Mouse (Mus musculus) C2C12 (cell line): ENCODE measurements around the gene Cryga. TPM values are rescaled to one million over a fixed set of nuclear protein-coding genes. Genes with fewer than 3 reads are reported as not detected.
A peak's percentile ranks its signal among the peaks of the same experiment; 100 is the strongest.

Source experiments
- H3K27me3 ChIP-seq: one replicate; pipeline ENCODE4 v1.6.1; 2011; ENCODE audit not compliant: control insufficient read depth, insufficient read depth, insufficient read length
- H3K36me3 ChIP-seq: one replicate; pipeline ENCODE4 v1.6.1; 2011; ENCODE audit not compliant: control insufficient read depth, insufficient read depth
- H3K4me3 ChIP-seq: one replicate; pipeline ENCODE4 v1.5.1; 2011; ENCODE audit warnings: mild to moderate bottlenecking, control low read depth; ENCODE audit not compliant: poor library complexity, insufficient read depth, severe bottlenecking
- H3K79me2 ChIP-seq: one replicate; pipeline ENCODE4 v1.6.1; 2011; ENCODE audit not compliant: control insufficient read depth, insufficient read depth
- H3K79me3 ChIP-seq: one replicate; pipeline ENCODE4 v1.6.1; 2011; ENCODE audit warnings: low read depth, control low read depth
- H3ac ChIP-seq: one replicate; pipeline ENCODE3; 2011; ENCODE audit warnings: low read depth; ENCODE audit not compliant: control insufficient read depth, insufficient read length
- CEBPB ChIP-seq: IDR thresholded peaks from one replicate; pipeline ENCODE4 v1.6.1; 2011; ENCODE audit warnings: low read depth, mild to moderate bottlenecking, control low read depth, moderate library complexity
- CTCF ChIP-seq: IDR thresholded peaks from one replicate; pipeline ENCODE4 v1.5.1; 2011; ENCODE audit not compliant: control insufficient read depth, insufficient read depth, insufficient read length
- FOSL1 ChIP-seq: IDR thresholded peaks from one replicate; pipeline ENCODE4 v1.8.0; 2011; ENCODE audit warnings: mild to moderate bottlenecking, low read length; ENCODE audit not compliant: poor library complexity, insufficient read depth, severe bottlenecking
- MAX ChIP-seq: IDR thresholded peaks from one replicate; pipeline ENCODE4 v1.6.1; 2011; ENCODE audit warnings: mild to moderate bottlenecking, control low read depth
- MYOD1 ChIP-seq: IDR thresholded peaks from one replicate; pipeline ENCODE4 v1.6.1; 2011; ENCODE audit warnings: low read depth; ENCODE audit not compliant: control insufficient read depth, insufficient read length
- MYOG ChIP-seq: IDR thresholded peaks from one replicate; pipeline ENCODE4 v1.6.1; 2011; ENCODE audit not compliant: control insufficient read depth, insufficient read length; ENCODE audit errors: extremely low read depth
- USF1 ChIP-seq: IDR thresholded peaks from one replicate; pipeline ENCODE4 v1.6.1; 2011; ENCODE audit warnings: low read depth, mild to moderate bottlenecking, control low read depth, moderate library complexity
- polyA plus RNA-seq: library from polyadenylated mRNA; unstranded; fragments of >200 nt; fragmentation: generic; extraction: Trizol; gene quantifications from one replicate; pipeline ENCODE4 v1.2.1, GENCODE M21; 2012; ENCODE audit warnings: missing spikeins

The Cryga gene
- polyA plus RNA-seq, 1 experiment, result not detected

- H3ac ChIP-seq, result no peak overlapping the region
- no peaks in the 10 kb centered on the region for H3K36me3 ChIP-seq
- TF ChIP-seq MAX (no peak), MYOG (no peak), USF1 (no peak), CTCF (no peak), MYOD1 (no peak), FOSL1 (no peak), CEBPB (no peak)
- no peaks in the 10 kb centered on the region for H3K79me2 ChIP-seq
- no peaks in the 10 kb centered on the region for H3K27me3 ChIP-seq
- no peak overlapping the region for H3K4me3 ChIP-seq
- H3K79me3 ChIP-seq, result no peaks in the 10 kb centered on the region
These were observed 6.7 kb upstream of the Cryga start for GRCm38 (mm10) chr1:65109756-65110435.

GRCm38 (mm10) chr1:65109196-65109595, 6.0 kb upstream of the Cryga start:
- H3K79me3 ChIP-seq, result no peaks in the 10 kb centered on the region
- H3K36me3 ChIP-seq, result no peaks in the 10 kb centered on the region
- H3ac ChIP-seq, result no peak overlapping the region
- TF ChIP-seq USF1 (no peak), CTCF (no peak), MAX (no peak), FOSL1 (no peak), MYOD1 (no peak)
- H3K27me3 ChIP-seq, result no peaks in the 10 kb centered on the region
- no peak overlapping the region for H3K4me3 ChIP-seq
- no peaks in the 10 kb centered on the region for H3K79me2 ChIP-seq

GRCm38 (mm10) chr1:65107654-65108279, 4.6 kb upstream of the Cryga start:
- TF ChIP-seq MYOD1 (no peak), CTCF (no peak), MYOG (no peak), MAX (no peak), CEBPB (no peak), FOSL1 (no peak), USF1 (no peak)
- Histone ChIP-seq H3K36me3 (no peaks in the 10 kb centered on the region), H3K79me3 (no peaks in the 10 kb centered on the region), H3K4me3 (no peak overlapping the region), H3K79me2 (no peaks in the 10 kb centered on the region), H3K27me3 (no peaks in the 10 kb centered on the region), H3ac (no peak overlapping the region)

- Histone ChIP-seq H3ac (no peak overlapping the region), H3K4me3 (no peak overlapping the region), H3K79me3 (no peaks in the 10 kb centered on the region), H3K27me3 (no peaks in the 10 kb centered on the region), H3K79me2 (no peaks in the 10 kb centered on the region), H3K36me3 (no peaks in the 10 kb centered on the region)
- no peak for TF ChIP-seq MAX
- no peak for TF ChIP-seq CEBPB
- no peak for TF ChIP-seq USF1
- no peak for TF ChIP-seq CTCF
- no peak for TF ChIP-seq MYOD1
- no peak for TF ChIP-seq FOSL1
- no peak for TF ChIP-seq MYOG
These were observed 6.2 kb downstream of the Cryga start for GRCm38 (mm10) chr1:65096953-65097352.

- H3K27me3 ChIP-seq, result no peaks in the 10 kb centered on the region
- TF ChIP-seq MYOG, result no peak
- TF ChIP-seq FOSL1, result no peak
- peak; percentile 64 for TF ChIP-seq MYOD1
- TF ChIP-seq MAX, result no peak
- H3ac ChIP-seq, result no peak overlapping the region
- H3K79me2 ChIP-seq, result no peaks in the 10 kb centered on the region
- no peaks in the 10 kb centered on the region for H3K79me3 ChIP-seq
- no peaks in the 10 kb centered on the region for H3K36me3 ChIP-seq
- no peak overlapping the region for H3K4me3 ChIP-seq
These were observed 11.6 kb downstream of the Cryga start for GRCm38 (mm10) chr1:65091566-65091965.

GRCm38 (mm10) chr1:65090370-65090769, 12.8 kb downstream of the Cryga start:
- no peak overlapping the region for H3K4me3 ChIP-seq
- H3K27me3 ChIP-seq, result no peaks in the 10 kb centered on the region
- TF ChIP-seq MAX (no peak), CEBPB (peak; percentile 94)
- H3K79me2 ChIP-seq, result no peaks in the 10 kb centered on the region
- H3K79me3 ChIP-seq, result no peaks in the 10 kb centered on the region
- H3ac ChIP-seq, result no peak overlapping the region
- H3K36me3 ChIP-seq, result no peaks in the 10 kb centered on the region
